Mouse (Mus musculus): ENCODE measurements around the gene Slc22a23. TPM values are rescaled to one million over a fixed set of nuclear protein-coding genes. Genes with fewer than 3 reads are reported as not detected.
A peak's percentile ranks its signal among the peaks of the same experiment; 100 is the strongest.

Slc22a23 gene
- polyA plus RNA-seq, 1 experiment from 2014 or later, result 9.6 TPM

GRCm38 (mm10) chr13:34346748-34347147 is 1.8 kb upstream of the Slc22a23 start:
- WGBS, result 70% methylated on average over 4 of the region's 4 CpGs
- Histone ChIP-seq H3K4me1 (replicated peaks; ENCODE audit: control insufficient read depth, insufficient read depth, low read length) (peaks cover 8% of the 10 kb centered on the region; the same call in 1 of the 2 replicates), H3K27me3 (ENCODE audit: control insufficient read depth, insufficient read depth, low read length) (no peaks in the 10 kb centered on the region), H3K4me3 (ENCODE audit: low read depth, low read length) (no peak overlapping the region), H3K27ac (ENCODE audit: low read depth, low read length) (no peak overlapping the region), H3K4me2 (replicated peaks; ENCODE audit: low read depth, low read length) (no peak overlapping the region), H3K9ac (ENCODE audit: low read depth, low read length) (no peak overlapping the region), H3K36me3 (ENCODE audit: control insufficient read depth, insufficient read depth, low read length) (no peaks in the 10 kb centered on the region), H3K9me3 (ENCODE audit: control insufficient read depth, low read length) (no peaks in the 10 kb centered on the region)
- ATAC-seq (ENCODE audit: low FRiP score) (no peak), DNase-seq (ENCODE audit: low spot score) (no peak)

GRCm38 (mm10) chr13:34346238-34346637 is 1.3 kb upstream of the Slc22a23 start:
- H3K4me3 ChIP-seq (ENCODE audit: low read depth, low read length), result no peak overlapping the region

DNA sequence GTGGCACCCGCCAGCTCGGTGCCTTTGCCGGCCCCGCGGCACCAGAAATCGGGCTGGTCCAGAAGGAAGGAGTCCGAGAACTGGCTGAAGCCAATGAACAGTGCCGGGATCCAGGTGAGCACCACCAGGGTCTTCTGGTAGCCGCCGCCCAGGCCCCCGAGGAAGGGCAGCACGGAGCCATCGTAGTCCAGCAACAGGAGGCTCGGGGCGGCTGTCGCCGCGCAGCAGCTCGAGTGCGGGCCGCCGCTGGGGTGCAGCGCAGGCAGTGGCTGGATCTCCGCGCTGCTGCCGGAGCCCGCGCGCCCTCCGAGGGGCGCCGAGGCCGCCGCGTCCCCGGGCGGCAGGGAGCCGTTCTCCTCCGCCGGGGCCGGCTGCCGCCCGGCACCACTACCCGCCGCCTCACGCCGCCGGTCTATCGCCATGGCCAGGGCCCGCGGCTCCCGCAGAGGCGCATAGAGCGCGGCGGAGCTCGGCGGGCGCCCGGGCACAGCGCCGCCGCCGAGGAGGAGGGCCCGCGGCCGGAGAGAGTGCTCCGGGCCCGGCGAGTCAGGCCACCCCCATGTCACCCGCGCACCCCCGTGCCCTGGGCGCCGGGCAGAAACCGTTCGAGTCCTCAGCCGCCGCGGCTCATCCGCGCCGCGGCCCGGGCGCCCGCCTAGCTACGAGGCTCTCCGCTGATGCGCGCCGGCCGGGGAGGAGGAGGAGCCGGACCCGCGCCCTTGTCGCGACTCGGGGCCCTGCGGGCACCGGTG is 430 bp downstream of the Slc22a23 start:
- peak overlapping the region; percentile 75 for H3K27ac ChIP-seq (ENCODE audit: low read depth, low read length)
- H3K4me1 ChIP-seq (replicated peaks; ENCODE audit: control insufficient read depth, insufficient read depth, low read length), result peaks cover 9% of the 10 kb centered on the region; the same call in 1 of the 2 replicates
- peak overlapping the region; percentile 91 for H3K4me3 ChIP-seq (ENCODE audit: low read depth, low read length)
- DNase-seq (ENCODE audit: low spot score), result peak; percentile 75
- under 1% methylated on average over 47 of the region's 101 CpGs for WGBS
- H3K4me2 ChIP-seq (replicated peaks; ENCODE audit: low read depth, low read length), result peak overlapping the region; percentile 74
- H3K9ac ChIP-seq (ENCODE audit: low read depth, low read length), result peak overlapping the region; percentile 94
- no peaks in the 10 kb centered on the region for H3K36me3 ChIP-seq (ENCODE audit: control insufficient read depth, insufficient read depth, low read length)
- H3K27me3 ChIP-seq (ENCODE audit: control insufficient read depth, insufficient read depth, low read length), result no peaks in the 10 kb centered on the region
- no peaks in the 10 kb centered on the region for H3K9me3 ChIP-seq (ENCODE audit: control insufficient read depth, low read length)
- ATAC-seq (ENCODE audit: low FRiP score), result peak; percentile 74

More at GRCm38 (mm10) chr13:34346238-34346637, 1.3 kb upstream of the Slc22a23 start:
- no peak overlapping the region for H3K27ac ChIP-seq (ENCODE audit: low read depth, low read length)
- H3K9ac ChIP-seq (ENCODE audit: low read depth, low read length), result no peak overlapping the region
- H3K27me3 ChIP-seq (ENCODE audit: control insufficient read depth, insufficient read depth, low read length), result no peaks in the 10 kb centered on the region
- peaks cover 9% of the 10 kb centered on the region; the same call in 1 of the 2 replicates for H3K4me1 ChIP-seq (replicated peaks; ENCODE audit: control insufficient read depth, insufficient read depth, low read length)
- no peak overlapping the region for H3K4me2 ChIP-seq (replicated peaks; ENCODE audit: low read depth, low read length)
- 49% methylated on average over 7 of the region's 7 CpGs for WGBS
- no peaks in the 10 kb centered on the region for H3K9me3 ChIP-seq (ENCODE audit: control insufficient read depth, low read length)
- DNase-seq (ENCODE audit: low spot score), result no peak
- no peak for ATAC-seq (ENCODE audit: low FRiP score)
- H3K36me3 ChIP-seq (ENCODE audit: control insufficient read depth, insufficient read depth, low read length), result no peaks in the 10 kb centered on the region

- H3K4me2 ChIP-seq (replicated peaks; ENCODE audit: low read depth, low read length), result peak overlapping the region; percentile 74
- DNase-seq (ENCODE audit: low spot score), result peak; percentile 59
- no peaks in the 10 kb centered on the region for H3K36me3 ChIP-seq (ENCODE audit: control insufficient read depth, insufficient read depth, low read length)
- no peak overlapping the region; the same call in 1 of the 2 replicates for H3K27ac ChIP-seq (ENCODE audit: low read depth, low read length)
- no peaks in the 10 kb centered on the region for H3K27me3 ChIP-seq (ENCODE audit: control insufficient read depth, insufficient read depth, low read length)
- WGBS, result under 1% methylated on average over 31 of the region's 31 CpGs
- peak overlapping the region; percentile 94 for H3K9ac ChIP-seq (ENCODE audit: low read depth, low read length)
- peaks cover 9% of the 10 kb centered on the region; the same call in 1 of the 2 replicates for H3K4me1 ChIP-seq (replicated peaks; ENCODE audit: control insufficient read depth, insufficient read depth, low read length)
- peak; percentile 34 for ATAC-seq (ENCODE audit: low FRiP score)
- H3K4me3 ChIP-seq (ENCODE audit: low read depth, low read length), result peak overlapping the region; percentile 91
- no peaks in the 10 kb centered on the region for H3K9me3 ChIP-seq (ENCODE audit: control insufficient read depth, low read length)
These were observed 1.1 kb downstream of the Slc22a23 start for GRCm38 (mm10) chr13:34343719-34344375.

- ATAC-seq (ENCODE audit: low FRiP score) (no peak), DNase-seq (ENCODE audit: low spot score) (no peak)
- Histone ChIP-seq H3K4me3 (ENCODE audit: low read depth, low read length) (peak overlapping the region; percentile 91), H3K36me3 (ENCODE audit: control insufficient read depth, insufficient read depth, low read length) (no peaks in the 10 kb centered on the region), H3K9ac (ENCODE audit: low read depth, low read length) (peak overlapping the region; percentile 27), H3K9me3 (ENCODE audit: control insufficient read depth, low read length) (no peaks in the 10 kb centered on the region), H3K27ac (ENCODE audit: low read depth, low read length) (no peak overlapping the region), H3K27me3 (ENCODE audit: control insufficient read depth, insufficient read depth, low read length) (no peaks in the 10 kb centered on the region), H3K4me1 (replicated peaks; ENCODE audit: control insufficient read depth, insufficient read depth, low read length) (peaks cover 9% of the 10 kb centered on the region; the same call in 1 of the 2 replicates), H3K4me2 (replicated peaks; ENCODE audit: low read depth, low read length) (peak overlapping the region; percentile 74)
- 38% methylated on average over 6 of the region's 6 CpGs for WGBS
These were observed 2.6 kb downstream of the Slc22a23 start for GRCm38 (mm10) chr13:34342286-34342890.

DNA sequence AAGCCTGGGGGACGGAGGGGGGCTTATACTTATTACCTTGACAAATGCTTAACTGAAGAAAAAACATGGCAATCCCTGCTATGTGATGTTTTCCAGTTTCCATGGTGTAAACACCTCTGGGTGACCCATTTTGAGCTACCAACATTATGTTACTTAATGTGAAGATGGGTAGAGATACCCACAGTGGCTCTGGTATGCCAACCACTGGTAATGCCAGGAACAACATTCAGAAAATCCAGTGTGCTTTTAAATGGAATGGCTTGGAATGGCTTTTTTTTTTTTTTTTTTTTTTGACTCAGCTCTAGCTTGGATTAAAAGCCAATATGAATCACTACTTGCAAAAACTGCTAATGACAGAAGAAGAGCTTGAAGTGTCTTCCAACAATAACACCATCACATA is 8.1 kb downstream of the Slc22a23 start:
- ATAC-seq (ENCODE audit: low FRiP score), result no peak
- H3K9me3 ChIP-seq (ENCODE audit: control insufficient read depth, low read length), result no peaks in the 10 kb centered on the region
- WGBS, result 95% methylated on average over 1 of the region's 1 CpGs
- H3K4me2 ChIP-seq (replicated peaks; ENCODE audit: low read depth, low read length), result no peak overlapping the region
- H3K9ac ChIP-seq (ENCODE audit: low read depth, low read length), result no peak overlapping the region
- no peak overlapping the region for H3K4me3 ChIP-seq (ENCODE audit: low read depth, low read length)
- H3K27me3 ChIP-seq (ENCODE audit: control insufficient read depth, insufficient read depth, low read length), result no peaks in the 10 kb centered on the region
- H3K36me3 ChIP-seq (ENCODE audit: control insufficient read depth, insufficient read depth, low read length), result no peaks in the 10 kb centered on the region
- H3K27ac ChIP-seq (ENCODE audit: low read depth, low read length), result no peak overlapping the region
- DNase-seq (ENCODE audit: low spot score), result no peak
- H3K4me1 ChIP-seq (replicated peaks; ENCODE audit: control insufficient read depth, insufficient read depth, low read length), result peaks cover 3% of the 10 kb centered on the region; the same call in 1 of the 2 replicates

GRCm38 (mm10) chr13:34334847-34335246 is 10.1 kb downstream of the Slc22a23 start:
- H3K9me3 ChIP-seq (ENCODE audit: control insufficient read depth, low read length), result no peaks in the 10 kb centered on the region
- H3K27me3 ChIP-seq (ENCODE audit: control insufficient read depth, insufficient read depth, low read length), result no peaks in the 10 kb centered on the region
- H3K9ac ChIP-seq (ENCODE audit: low read depth, low read length), result no peak overlapping the region
- no peaks in the 10 kb centered on the region for H3K4me1 ChIP-seq (replicated peaks; ENCODE audit: control insufficient read depth, insufficient read depth, low read length)
- no peak overlapping the region for H3K27ac ChIP-seq (ENCODE audit: low read depth, low read length)
- H3K4me3 ChIP-seq (ENCODE audit: low read depth, low read length), result no peak overlapping the region
- H3K4me2 ChIP-seq (replicated peaks; ENCODE audit: low read depth, low read length), result no peak overlapping the region
- ATAC-seq (ENCODE audit: low FRiP score), result no peak
- DNase-seq (ENCODE audit: low spot score), result no peak
- no peaks in the 10 kb centered on the region for H3K36me3 ChIP-seq (ENCODE audit: control insufficient read depth, insufficient read depth, low read length)
- WGBS, result 89% methylated on average over 2 of the region's 2 CpGs

DNA sequence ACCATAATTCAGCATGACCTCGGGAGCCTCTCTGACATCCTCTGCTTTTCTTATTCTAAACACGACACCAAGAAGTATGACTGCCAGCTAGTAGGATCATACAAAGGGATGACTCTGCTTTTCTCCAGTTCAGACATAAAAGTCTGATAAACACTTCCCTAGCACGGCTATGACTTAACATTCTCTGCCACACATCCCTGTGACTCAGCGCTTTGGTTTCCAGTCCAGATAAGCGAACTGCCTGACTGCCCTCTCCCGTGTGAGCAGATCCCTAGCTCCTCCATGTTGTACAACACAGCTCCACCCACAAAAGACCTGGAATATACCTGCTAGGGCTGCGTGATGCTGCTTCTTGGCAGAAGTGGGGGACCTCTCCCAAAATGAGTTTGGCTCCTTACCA is 12.2 kb downstream of the Slc22a23 start:
- ATAC-seq (ENCODE audit: low FRiP score), result 0 out of 2 replicates have a peak, but pooled peaks have one; percentile 43
- no peaks in the 10 kb centered on the region for H3K9me3 ChIP-seq (ENCODE audit: control insufficient read depth, low read length)
- H3K36me3 ChIP-seq (ENCODE audit: control insufficient read depth, insufficient read depth, low read length), result no peaks in the 10 kb centered on the region
- H3K27me3 ChIP-seq (ENCODE audit: control insufficient read depth, insufficient read depth, low read length), result no peaks in the 10 kb centered on the region
- DNase-seq (ENCODE audit: low spot score), result no peak
- H3K4me2 ChIP-seq (replicated peaks; ENCODE audit: low read depth, low read length), result no peak overlapping the region
- 62% methylated on average over 7 of the region's 7 CpGs for WGBS
- no peaks in the 10 kb centered on the region for H3K4me1 ChIP-seq (replicated peaks; ENCODE audit: control insufficient read depth, insufficient read depth, low read length)
- no peak overlapping the region for H3K27ac ChIP-seq (ENCODE audit: low read depth, low read length)
- no peak overlapping the region for H3K4me3 ChIP-seq (ENCODE audit: low read depth, low read length)
- no peak overlapping the region for H3K9ac ChIP-seq (ENCODE audit: low read depth, low read length)
